Mouse (Mus musculus): ENCODE measurements around the gene Plcb4.

DNA sequence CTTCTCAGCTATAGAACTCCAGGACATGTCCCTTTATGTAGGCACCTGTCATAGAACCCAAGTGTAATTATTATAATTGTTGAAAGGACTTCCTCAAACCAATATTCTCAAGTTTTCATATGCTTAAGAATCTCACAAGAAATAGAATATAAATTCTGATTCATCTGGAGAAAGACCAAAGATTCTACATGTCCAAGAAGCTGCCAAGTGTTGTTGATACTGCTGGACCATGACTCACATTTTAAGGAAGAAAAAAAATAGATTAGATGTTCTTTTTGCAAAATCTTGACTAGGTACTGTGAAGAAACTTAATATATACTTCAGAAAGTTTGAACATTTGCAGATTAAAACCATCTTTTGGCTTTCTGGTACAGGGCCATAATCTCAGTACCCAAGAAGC is 40.3 kb upstream of the Plcb4 start:
- TF ChIP-seq CTCF (conservative IDR thresholded peaks at IDR 0.05 in 1 of 2, IDR thresholded peaks at IDR 0.05 in 1 of 2; ENCODE audit: low read depth in 2 of 2, low read length in 2 of 2) (no peak), NRF1 (IDR thresholded peaks at IDR 0.05; ENCODE audit: low read depth, low read length) (no peak), MAX (IDR thresholded peaks at IDR 0.05; ENCODE audit: low read length) (no peak), JUND (conservative IDR thresholded peaks at IDR 0.05; ENCODE audit: low read depth, low read length) (no peak), MAZ (IDR thresholded peaks at IDR 0.05; ENCODE audit: low read depth, low read length) (no peak), KAT2A (IDR thresholded peaks at IDR 0.05; ENCODE audit: insufficient replicate concordance, low read length) (no peak), ETS1 (conservative IDR thresholded peaks at IDR 0.05; ENCODE audit: low read depth, low read length) (no peak), EP300 (IDR thresholded peaks at IDR 0.05; ENCODE audit: low read length) (no peak), POLR2A (IDR thresholded peaks at IDR 0.05; ENCODE audit: low read depth, low read length) (no peak), HCFC1 (IDR thresholded peaks at IDR 0.05; ENCODE audit: low read depth, low read length) (no peak), JUN (IDR thresholded peaks at IDR 0.05; ENCODE audit: insufficient read depth, low read depth, low read length) (no peak), E2F4 (IDR thresholded peaks at IDR 0.05; ENCODE audit: insufficient replicate concordance, low read depth, low read length) (no peak), TBP (conservative IDR thresholded peaks at IDR 0.05; ENCODE audit: low read depth, low read length) (no peak)

All from CH12.LX (cell line).